Mouse (Mus musculus) ovary, postnatal 10 days (tissue): ENCODE results near the gene Calu.

Source experiments
- DNase-seq: peaks from one replicate; pipeline ENCODE4 v3.0.0; 2022; ENCODE audit warnings: low spot score

The Calu gene

GRCm38 (mm10) chr6:29425118-29425517 is 77.2 kb downstream of the Calu start:
- DNase-seq: no peak

- no peak for DNase-seq
These were observed 78.5 kb downstream of the Calu start for GRCm38 (mm10) chr6:29426331-29426730.
